Mouse (Mus musculus): ENCODE results near the gene Hoxb7. TPM values are rescaled to one million over a fixed set of nuclear protein-coding genes. Genes with fewer than 3 reads are reported as not detected.

Gene Hoxb7
- polyA plus RNA-seq, 1 experiment from 2014 or later, result 11.7 TPM

GRCm38 (mm10) chr11:96255996-96256445 is 30.4 kb upstream of the Hoxb7 start:
- no peak overlapping the region for H3K9ac ChIP-seq (ENCODE audit: low read length)
- no peaks in the 10 kb centered on the region for H3K36me3 ChIP-seq (ENCODE audit: control insufficient read depth, insufficient read depth, low read length)
- no peak overlapping the region for H3K4me3 ChIP-seq (ENCODE audit: low read depth, low read length)
- no peak overlapping the region for H3K4me2 ChIP-seq (ENCODE audit: low read length)
- ATAC-seq (replicated peaks; ENCODE audit: low FRiP score, low TSS enrichment, low read depth) (no peak), DNase-seq (ENCODE audit: low spot score) (peak; percentile 60)
- 5% methylated on average over 14 of the region's 14 CpGs for WGBS
- H3K27ac ChIP-seq (ENCODE audit: low read depth), result no peak overlapping the region
- peaks cover 4% of the 10 kb centered on the region; the same call in 1 of the 2 replicates for H3K4me1 ChIP-seq (replicated peaks; ENCODE audit: control insufficient read depth, insufficient read depth, low read length)
- H3K27me3 ChIP-seq (replicated peaks; ENCODE audit: control insufficient read depth, insufficient read depth, low read length), result peaks cover 99% of the 10 kb centered on the region
- no peaks in the 10 kb centered on the region for H3K9me3 ChIP-seq (ENCODE audit: control insufficient read depth, low read length)

GRCm38 (mm10) chr11:96257141-96257540 is 29.3 kb upstream of the Hoxb7 start:
- H3K27ac ChIP-seq (ENCODE audit: low read depth), result no peak overlapping the region
- no peak overlapping the region for H3K4me3 ChIP-seq (ENCODE audit: low read depth, low read length)
- WGBS, result 31% methylated on average over 2 of the region's 2 CpGs
- ATAC-seq (replicated peaks; ENCODE audit: low FRiP score, low TSS enrichment, low read depth) (no peak), DNase-seq (ENCODE audit: low spot score) (no peak)
- no peaks in the 10 kb centered on the region for H3K9me3 ChIP-seq (ENCODE audit: control insufficient read depth, low read length)
- no peak overlapping the region for H3K9ac ChIP-seq (ENCODE audit: low read length)
- H3K4me1 ChIP-seq (replicated peaks; ENCODE audit: control insufficient read depth, insufficient read depth, low read length), result 0 out of 2 replicates have a peak, but pooled peaks cover 4% of the 10 kb centered on the region
- peaks cover 99% of the 10 kb centered on the region for H3K27me3 ChIP-seq (replicated peaks; ENCODE audit: control insufficient read depth, insufficient read depth, low read length)
- H3K36me3 ChIP-seq (ENCODE audit: control insufficient read depth, insufficient read depth, low read length), result no peaks in the 10 kb centered on the region
- no peak overlapping the region for H3K4me2 ChIP-seq (ENCODE audit: low read length)

- H3K27me3 ChIP-seq (replicated peaks; ENCODE audit: control insufficient read depth, insufficient read depth, low read length), result peaks cover 99% of the 10 kb centered on the region
These were observed 27.4 kb upstream of the Hoxb7 start for GRCm38 (mm10) chr11:96259038-96259437.

DNA sequence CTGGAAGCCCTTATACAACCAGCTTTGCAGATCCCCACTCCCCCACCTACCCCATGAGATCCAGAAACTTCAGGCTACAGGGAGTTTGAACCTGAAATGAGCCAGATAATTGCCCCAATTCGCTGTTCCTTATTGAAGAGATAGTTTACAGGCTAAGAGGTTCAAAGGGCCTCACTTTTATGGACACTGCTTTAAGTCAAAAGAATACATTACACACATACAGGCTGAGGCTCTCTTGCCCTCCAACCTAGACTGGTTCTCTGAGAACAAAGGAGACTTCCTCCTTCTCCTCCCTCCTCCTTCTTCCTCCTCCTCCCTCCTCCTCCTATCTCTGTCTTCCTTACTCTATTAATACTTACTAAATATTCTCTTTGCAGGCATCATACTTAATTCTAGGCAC is 26.9 kb upstream of the Hoxb7 start:
- 3% methylated on average over 1 of the region's 1 CpGs for WGBS
- Histone ChIP-seq H3K9ac (ENCODE audit: low read length) (no peak overlapping the region), H3K4me3 (ENCODE audit: low read depth, low read length) (no peak overlapping the region), H3K36me3 (ENCODE audit: control insufficient read depth, insufficient read depth, low read length) (no peaks in the 10 kb centered on the region), H3K27ac (ENCODE audit: low read depth) (no peak overlapping the region), H3K4me2 (ENCODE audit: low read length) (no peak overlapping the region), H3K4me1 (replicated peaks; ENCODE audit: control insufficient read depth, insufficient read depth, low read length) (peaks cover 7% of the 10 kb centered on the region; the same call in 1 of the 2 replicates), H3K9me3 (ENCODE audit: control insufficient read depth, low read length) (no peaks in the 10 kb centered on the region), H3K27me3 (replicated peaks; ENCODE audit: control insufficient read depth, insufficient read depth, low read length) (peaks cover 99% of the 10 kb centered on the region)
- ATAC-seq (replicated peaks; ENCODE audit: low FRiP score, low TSS enrichment, low read depth) (no peak), DNase-seq (ENCODE audit: low spot score) (no peak)

More at GRCm38 (mm10) chr11:96259038-96259437, 27.4 kb upstream of the Hoxb7 start:
- Histone ChIP-seq H3K4me3 (ENCODE audit: low read depth, low read length) (no peak overlapping the region), H3K36me3 (ENCODE audit: control insufficient read depth, insufficient read depth, low read length) (no peaks in the 10 kb centered on the region), H3K4me2 (ENCODE audit: low read length) (no peak overlapping the region), H3K9me3 (ENCODE audit: control insufficient read depth, low read length) (no peaks in the 10 kb centered on the region), H3K4me1 (replicated peaks; ENCODE audit: control insufficient read depth, insufficient read depth, low read length) (peaks cover 7% of the 10 kb centered on the region; the same call in 1 of the 2 replicates), H3K9ac (ENCODE audit: low read length) (no peak overlapping the region), H3K27ac (ENCODE audit: low read depth) (no peak overlapping the region)
- WGBS, result 6% methylated on average over 2 of the region's 2 CpGs
- no peak for DNase-seq (ENCODE audit: low spot score)
- 0 out of 2 replicates have a peak, but pooled peaks have one; percentile 15 for ATAC-seq (replicated peaks; ENCODE audit: low FRiP score, low TSS enrichment, low read depth)

GRCm38 (mm10) chr11:96260310-96260970 is 26.0 kb upstream of the Hoxb7 start:
- WGBS, result 3% methylated on average over 23 of the region's 23 CpGs
- Histone ChIP-seq H3K4me1 (replicated peaks; ENCODE audit: control insufficient read depth, insufficient read depth, low read length) (peaks cover 7% of the 10 kb centered on the region; the same call in 1 of the 2 replicates), H3K4me2 (ENCODE audit: low read length) (peak overlapping the region; percentile 22; the same call in 1 of the 2 replicates), H3K4me3 (ENCODE audit: low read depth, low read length) (no peak overlapping the region), H3K27me3 (replicated peaks; ENCODE audit: control insufficient read depth, insufficient read depth, low read length) (peaks cover 99% of the 10 kb centered on the region), H3K9ac (ENCODE audit: low read length) (no peak overlapping the region), H3K27ac (ENCODE audit: low read depth) (no peak overlapping the region), H3K36me3 (ENCODE audit: control insufficient read depth, insufficient read depth, low read length) (no peaks in the 10 kb centered on the region), H3K9me3 (ENCODE audit: control insufficient read depth, low read length) (no peaks in the 10 kb centered on the region)
- ATAC-seq (replicated peaks; ENCODE audit: low FRiP score, low TSS enrichment, low read depth) (no peak), DNase-seq (ENCODE audit: low spot score) (peak; percentile 67)

GRCm38 (mm10) chr11:96261323-96261890 is 25.0 kb upstream of the Hoxb7 start:
- no peak overlapping the region for H3K4me2 ChIP-seq (ENCODE audit: low read length)
- no peaks in the 10 kb centered on the region for H3K9me3 ChIP-seq (ENCODE audit: control insufficient read depth, low read length)
- 3% methylated on average over 24 of the region's 24 CpGs for WGBS
- peaks cover 98% of the 10 kb centered on the region for H3K27me3 ChIP-seq (replicated peaks; ENCODE audit: control insufficient read depth, insufficient read depth, low read length)
- ATAC-seq (replicated peaks; ENCODE audit: low FRiP score, low TSS enrichment, low read depth) (no peak), DNase-seq (ENCODE audit: low spot score) (peak; percentile 94)
- H3K27ac ChIP-seq (ENCODE audit: low read depth), result no peak overlapping the region
- no peak overlapping the region for H3K4me3 ChIP-seq (ENCODE audit: low read depth, low read length)
- peaks cover 7% of the 10 kb centered on the region; the same call in 1 of the 2 replicates for H3K4me1 ChIP-seq (replicated peaks; ENCODE audit: control insufficient read depth, insufficient read depth, low read length)
- no peaks in the 10 kb centered on the region for H3K36me3 ChIP-seq (ENCODE audit: control insufficient read depth, insufficient read depth, low read length)
- no peak overlapping the region for H3K9ac ChIP-seq (ENCODE audit: low read length)

GRCm38 (mm10) chr11:96262262-96262830 is 24.1 kb upstream of the Hoxb7 start:
- WGBS, result 13% methylated on average over 6 of the region's 6 CpGs
- peaks cover 7% of the 10 kb centered on the region; the same call in 1 of the 2 replicates for H3K4me1 ChIP-seq (replicated peaks; ENCODE audit: control insufficient read depth, insufficient read depth, low read length)
- no peak overlapping the region for H3K9ac ChIP-seq (ENCODE audit: low read length)

GRCm38 (mm10) chr11:96263636-96264389 is 22.6 kb upstream of the Hoxb7 start:
- H3K9me3 ChIP-seq (ENCODE audit: control insufficient read depth, low read length), result no peaks in the 10 kb centered on the region
- DNase-seq (ENCODE audit: low spot score) (peak; percentile 73), ATAC-seq (replicated peaks; ENCODE audit: low FRiP score, low TSS enrichment, low read depth) (no peak)
- H3K4me3 ChIP-seq (ENCODE audit: low read depth, low read length), result no peak overlapping the region
- peaks cover 98% of the 10 kb centered on the region for H3K27me3 ChIP-seq (replicated peaks; ENCODE audit: control insufficient read depth, insufficient read depth, low read length)
- H3K4me1 ChIP-seq (replicated peaks; ENCODE audit: control insufficient read depth, insufficient read depth, low read length), result peaks cover 7% of the 10 kb centered on the region; the same call in 1 of the 2 replicates
- H3K27ac ChIP-seq (ENCODE audit: low read depth), result no peak overlapping the region
- H3K9ac ChIP-seq (ENCODE audit: low read length), result no peak overlapping the region
- H3K4me2 ChIP-seq (ENCODE audit: low read length), result no peak overlapping the region
- 4% methylated on average over 33 of the region's 33 CpGs for WGBS
- no peaks in the 10 kb centered on the region for H3K36me3 ChIP-seq (ENCODE audit: control insufficient read depth, insufficient read depth, low read length)

More at GRCm38 (mm10) chr11:96262262-96262830, 24.1 kb upstream of the Hoxb7 start:
- DNase-seq (ENCODE audit: low spot score) (peak; percentile 58), ATAC-seq (replicated peaks; ENCODE audit: low FRiP score, low TSS enrichment, low read depth) (no peak)
- no peaks in the 10 kb centered on the region for H3K36me3 ChIP-seq (ENCODE audit: control insufficient read depth, insufficient read depth, low read length)
- no peaks in the 10 kb centered on the region for H3K9me3 ChIP-seq (ENCODE audit: control insufficient read depth, low read length)
- H3K27ac ChIP-seq (ENCODE audit: low read depth), result no peak overlapping the region
- no peak overlapping the region for H3K4me3 ChIP-seq (ENCODE audit: low read depth, low read length)
- peaks cover 98% of the 10 kb centered on the region for H3K27me3 ChIP-seq (replicated peaks; ENCODE audit: control insufficient read depth, insufficient read depth, low read length)
- H3K4me2 ChIP-seq (ENCODE audit: low read length), result no peak overlapping the region
